Mouse (Mus musculus): Measurements from ENCODE around the gene H2-D1.

H2-D1 gene

DNA sequence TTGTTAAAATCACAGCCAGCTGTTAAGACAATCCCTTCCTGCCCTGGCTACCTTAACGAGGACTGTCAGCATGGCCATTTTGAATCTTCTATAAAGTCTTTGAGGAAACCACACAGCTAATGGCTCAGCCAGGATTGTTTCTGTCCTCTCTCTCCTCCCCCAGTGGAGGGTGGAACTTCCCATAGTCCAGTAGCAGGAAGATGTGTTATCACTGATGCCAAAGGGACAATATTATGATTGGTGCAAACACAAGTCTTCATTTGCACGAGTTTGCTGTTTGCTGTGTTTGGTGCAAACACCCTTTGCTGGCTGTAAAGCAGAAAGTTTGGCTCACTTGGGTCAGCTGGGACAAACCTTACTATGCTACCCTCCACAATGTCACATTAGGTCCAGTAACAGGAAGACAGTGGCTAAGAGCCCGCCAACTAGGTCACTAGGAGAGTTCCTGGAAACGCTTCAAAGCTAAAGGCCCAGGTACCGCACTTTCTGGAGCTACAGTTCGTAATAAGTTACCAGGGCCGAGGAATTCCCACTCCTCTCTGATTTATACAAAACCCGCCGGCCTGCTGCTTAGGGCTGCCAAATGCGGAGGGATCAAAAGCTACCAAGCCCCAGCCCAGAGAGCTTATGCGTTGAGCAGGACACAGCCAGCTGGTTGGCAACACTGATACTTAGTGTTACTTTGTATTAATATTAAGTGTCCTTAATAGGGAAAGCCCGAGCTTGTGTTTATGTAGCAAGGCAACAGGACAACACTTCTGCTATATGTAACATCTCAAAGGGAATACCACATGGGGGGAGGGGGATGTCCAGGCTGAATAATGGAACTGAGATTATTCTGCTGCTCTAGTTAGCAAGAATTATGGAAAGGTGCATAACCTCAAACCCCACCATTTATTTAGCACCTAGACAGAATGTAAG, 21.9 kb upstream of the H2-D1 start:
- DNase-seq (ENCODE audit: low spot score), result no peak

DNA sequence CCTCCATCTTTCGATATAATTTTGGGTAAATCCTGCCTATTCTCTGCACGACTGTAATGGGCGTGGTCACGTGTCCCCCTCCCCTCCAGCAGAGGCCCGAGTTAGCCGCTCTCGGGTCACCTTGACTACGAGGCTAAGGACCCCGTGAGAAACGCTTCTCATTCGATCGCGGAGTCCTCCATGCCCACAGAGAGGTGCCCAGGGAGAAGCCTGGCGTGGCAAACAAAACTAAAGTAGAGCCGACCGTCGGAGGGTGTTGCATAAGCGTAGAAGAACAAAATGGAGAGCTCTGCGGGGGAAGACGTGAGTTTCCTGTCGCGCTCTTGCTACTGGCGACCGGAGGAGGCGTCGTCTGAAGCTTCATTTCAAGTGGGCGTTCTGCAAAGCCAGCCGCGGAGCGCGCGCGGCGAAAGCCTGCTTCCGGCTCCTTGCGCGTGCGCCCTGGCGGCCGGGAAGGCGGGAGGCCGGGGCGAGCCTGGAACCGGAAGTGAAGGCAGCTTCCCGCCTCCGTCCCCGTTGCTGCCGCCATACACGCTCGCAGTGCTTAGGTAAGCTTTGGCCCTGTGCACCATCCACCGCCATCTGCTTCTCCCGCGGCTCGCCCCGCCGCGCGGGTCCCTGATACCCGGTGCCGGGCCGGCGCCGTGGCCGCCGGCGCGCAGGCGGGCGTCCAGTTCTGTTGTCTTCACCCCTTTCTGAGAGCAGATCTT, 21.1 kb upstream of the H2-D1 start, which contains the start of gene Ddx39b:
Ddx39b (plus strand) TSS at position 442 of the 710 bp plus-strand sequence.
- peak; percentile 90 for DNase-seq (ENCODE audit: low spot score)

DNA sequence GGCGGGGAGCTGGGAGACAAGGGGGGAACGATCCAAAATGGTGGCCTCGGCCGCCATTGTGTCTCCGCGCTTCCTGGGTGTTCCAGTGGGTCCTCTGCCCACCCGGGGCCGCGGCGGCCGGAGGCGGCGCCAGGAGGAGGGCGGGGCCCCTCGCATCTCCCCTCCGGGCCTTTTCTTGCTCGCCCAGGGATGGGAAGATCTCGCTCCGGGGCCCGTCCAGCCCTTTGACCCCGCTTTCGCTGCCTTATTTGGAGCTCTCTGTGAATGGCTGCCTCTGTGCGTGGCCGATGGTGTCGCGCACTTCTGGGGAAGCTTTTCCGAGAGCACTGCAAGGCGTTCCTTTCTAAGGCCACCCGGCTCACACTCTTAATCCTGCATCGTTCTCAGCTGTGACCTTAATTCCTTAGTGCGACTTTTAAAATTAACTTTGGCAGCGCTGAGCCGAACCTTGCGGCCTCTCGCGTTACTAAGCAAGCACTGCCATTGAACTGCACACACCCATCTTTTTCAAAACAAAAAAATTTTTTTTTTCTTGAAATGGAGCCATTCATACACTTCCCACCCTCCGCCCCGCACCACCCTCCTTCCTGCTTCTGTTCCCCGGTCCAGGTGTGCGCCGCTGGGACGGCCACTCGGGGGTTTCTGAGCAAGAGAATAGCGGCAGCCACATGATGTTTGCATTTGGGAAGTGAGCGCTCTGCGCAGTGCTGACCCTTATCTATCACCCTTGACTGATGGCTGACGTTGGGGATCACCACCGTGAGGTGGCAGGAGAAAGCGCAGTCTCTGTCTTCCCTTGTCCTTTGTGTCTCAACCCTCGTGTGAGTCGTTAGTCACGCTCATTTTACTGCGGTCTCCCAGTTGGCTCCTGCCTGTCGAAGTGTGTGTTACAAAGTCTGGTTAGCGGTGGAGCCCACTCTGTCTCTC, 20.3 kb upstream of the H2-D1 start:
- DNase-seq (ENCODE audit: low spot score), result peak; percentile 72

DNA sequence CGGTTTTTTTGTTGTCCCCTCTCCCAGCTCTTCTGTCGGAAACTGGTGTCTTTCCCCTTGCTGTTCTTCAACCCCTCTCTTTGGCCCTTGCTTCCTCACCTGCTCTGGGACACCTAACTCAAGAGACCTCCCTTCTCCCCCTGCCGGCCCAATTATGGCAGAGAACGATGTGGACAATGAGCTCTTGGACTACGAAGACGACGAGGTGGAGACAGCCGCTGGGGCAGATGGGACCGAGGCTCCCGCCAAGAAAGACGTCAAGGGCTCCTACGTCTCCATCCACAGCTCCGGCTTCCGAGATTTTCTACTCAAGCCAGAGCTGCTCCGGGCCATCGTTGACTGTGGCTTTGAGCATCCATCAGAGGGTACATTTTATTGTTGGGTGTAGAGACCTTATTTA, 19.4 kb upstream of the H2-D1 start:
- no peak for DNase-seq (ENCODE audit: low spot score)

DNA sequence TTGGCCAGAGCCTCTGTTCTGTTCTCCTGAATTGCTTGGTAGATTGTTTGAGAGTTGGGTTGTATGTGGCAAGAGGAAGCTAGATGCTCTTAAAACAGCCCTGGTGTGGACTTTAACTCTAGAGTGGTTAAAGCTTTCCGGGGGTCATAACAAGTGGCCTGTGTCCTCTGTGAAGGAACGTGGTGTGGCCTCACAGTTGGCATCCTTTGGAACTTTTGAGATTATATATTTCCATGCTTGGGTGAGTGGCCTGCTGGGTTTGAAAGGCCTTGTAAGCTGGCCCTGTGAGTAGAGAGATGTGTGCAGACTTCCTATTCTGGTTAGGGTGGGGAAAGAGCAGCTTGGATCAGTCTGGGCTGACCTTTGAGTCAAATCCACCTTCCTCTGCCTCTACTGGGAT, 17.5 kb upstream of the H2-D1 start:
- DNase-seq (ENCODE audit: low spot score), result no peak

DNA sequence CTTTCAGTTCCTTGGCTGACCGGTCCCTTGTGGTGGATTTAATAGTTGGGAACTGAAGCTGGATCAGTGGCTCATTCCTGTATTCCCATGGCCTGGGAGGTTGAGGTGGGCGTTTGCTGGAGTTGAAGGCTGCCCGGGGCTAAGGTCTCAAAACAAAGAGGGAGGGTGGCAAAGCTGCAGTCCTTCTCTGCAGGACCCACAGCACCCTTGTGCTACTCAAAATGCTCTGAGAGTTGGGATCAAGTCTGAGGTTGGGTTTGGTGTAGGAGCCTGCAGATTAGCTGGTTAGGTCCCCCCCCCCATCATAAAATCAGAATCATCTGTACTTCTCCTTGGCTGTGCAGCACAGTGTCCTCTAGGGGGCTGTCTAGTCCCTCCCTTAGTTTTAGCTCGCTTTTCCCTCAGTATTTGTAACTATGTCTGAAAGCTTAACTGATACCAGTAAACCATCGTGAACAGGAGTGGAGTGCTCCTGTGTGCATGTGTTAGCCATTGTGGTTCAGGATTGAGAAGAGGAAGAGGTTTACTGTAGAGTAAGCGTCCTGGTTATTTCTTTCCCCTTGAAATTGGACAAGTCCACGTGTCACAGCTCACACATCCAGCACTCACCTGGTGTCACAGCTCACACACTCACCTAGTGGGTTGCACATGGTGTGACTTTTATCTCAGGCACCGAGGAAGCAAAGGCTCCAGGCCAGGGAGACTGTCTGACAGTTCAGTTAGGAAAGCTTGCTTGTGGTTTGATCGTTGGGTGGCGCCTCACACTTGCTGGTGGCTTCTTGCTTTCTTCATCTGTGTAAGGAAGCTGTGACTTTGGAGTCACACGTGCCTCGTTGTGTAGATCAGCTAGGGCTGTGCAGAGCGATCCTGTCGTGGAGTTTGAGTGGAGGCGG, 16.6 kb upstream of the H2-D1 start:
- no peak for DNase-seq (ENCODE audit: low spot score)

- DNase-seq (ENCODE audit: low spot score), result no peak
These were observed 15.4 kb upstream of the H2-D1 start for GRCm38 (mm10) chr17:35247144-35247543.

DNA sequence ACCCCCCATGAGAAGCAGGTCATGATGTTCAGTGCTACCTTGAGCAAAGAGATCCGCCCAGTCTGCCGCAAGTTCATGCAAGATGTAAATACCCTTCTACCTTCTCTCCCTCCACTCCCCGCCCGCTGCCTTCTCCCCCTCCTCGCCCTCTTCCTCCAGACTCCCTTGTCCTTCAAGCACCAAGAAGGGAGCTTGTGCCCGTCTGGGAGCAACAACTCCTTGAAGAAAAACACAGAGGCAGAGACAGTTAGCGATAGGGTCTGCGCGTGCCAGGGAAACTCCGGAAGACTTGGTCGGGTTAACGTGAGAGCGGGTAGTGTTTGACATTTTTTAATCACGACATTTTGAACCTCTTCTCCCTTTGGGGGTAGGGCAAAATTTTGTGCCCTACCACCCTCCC, 13.5 kb upstream of the H2-D1 start:
- no peak for DNase-seq (ENCODE audit: low spot score)

DNA sequence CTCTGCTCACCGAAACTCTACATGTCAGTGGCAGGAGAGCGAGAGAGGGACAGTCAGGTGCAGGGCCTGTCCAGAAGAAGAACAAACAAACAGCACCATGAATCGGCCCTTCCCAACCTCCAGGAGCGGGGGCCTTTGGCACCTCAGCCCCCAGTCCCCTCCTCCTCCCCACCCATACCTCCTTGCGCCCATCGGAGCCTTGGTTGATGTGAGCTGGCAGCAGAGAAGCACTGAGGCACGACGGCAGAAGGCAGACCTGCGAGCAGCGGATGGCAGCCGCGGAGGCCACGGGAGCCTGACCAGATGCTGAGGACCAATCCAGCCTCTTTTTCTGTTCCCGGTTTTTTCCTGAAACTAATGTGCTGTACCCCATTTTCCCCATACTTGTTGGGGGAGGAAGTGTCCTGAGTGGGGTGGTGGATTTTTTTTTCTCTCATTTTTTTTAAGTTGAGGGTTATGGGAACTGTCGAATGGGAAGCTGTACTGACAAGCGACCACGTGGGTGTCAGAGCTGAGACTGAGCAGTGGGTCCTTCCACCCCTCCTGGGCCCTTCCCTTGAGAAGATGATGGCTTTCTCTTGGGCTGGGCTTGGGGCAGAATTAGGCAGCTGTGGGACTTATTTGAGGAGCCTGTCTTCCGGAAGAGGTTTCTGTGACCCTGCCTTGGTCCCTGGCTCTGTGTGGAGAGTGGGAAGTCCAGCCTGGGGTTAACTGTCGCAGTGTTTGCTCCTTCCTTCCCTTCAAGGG, 12.9 kb upstream of the H2-D1 start:
- DNase-seq (ENCODE audit: low spot score), result no peak

DNA sequence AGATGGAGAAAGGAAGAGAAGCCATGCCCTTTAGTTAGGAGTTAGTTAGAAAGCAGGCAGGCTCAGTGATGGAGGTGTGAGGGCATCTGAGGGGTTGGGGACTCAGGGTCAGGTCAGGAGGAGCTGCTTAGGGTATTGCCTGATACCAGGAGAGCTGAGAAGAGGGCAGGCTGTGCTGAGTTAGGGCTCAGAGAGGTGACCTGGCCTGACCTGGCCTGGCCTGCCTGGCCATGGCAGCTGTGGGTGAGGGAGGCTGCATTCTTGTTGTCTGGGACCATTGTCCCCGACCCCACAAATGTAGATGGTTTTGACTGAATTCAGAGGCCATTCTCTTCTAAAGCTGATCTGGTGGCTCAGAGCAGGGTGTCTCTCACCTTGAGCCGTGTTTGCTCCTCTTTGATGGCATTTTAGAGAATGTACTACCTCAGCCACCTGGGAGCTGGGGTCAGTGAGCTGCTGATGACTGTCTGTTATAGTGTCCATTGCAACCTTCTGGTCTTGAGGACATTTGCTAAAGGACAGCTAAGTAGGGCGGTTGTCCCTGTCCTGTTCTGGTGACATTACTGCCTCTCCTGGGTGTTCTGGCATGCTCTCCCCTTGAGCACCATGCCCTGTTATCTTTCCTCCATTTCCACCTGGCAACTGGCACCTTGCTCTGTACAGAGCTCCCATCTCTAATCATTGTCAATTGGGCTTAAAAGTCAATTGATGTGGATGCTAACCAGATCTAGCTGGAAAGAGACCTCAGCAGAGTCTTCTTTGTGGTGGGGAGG, 12.0 kb upstream of the H2-D1 start:
- DNase-seq (ENCODE audit: low spot score), result no peak

GRCm38 (mm10) chr17:35251162-35251719, 11.3 kb upstream of the H2-D1 start:
- DNase-seq (ENCODE audit: low spot score), result no peak

DNA sequence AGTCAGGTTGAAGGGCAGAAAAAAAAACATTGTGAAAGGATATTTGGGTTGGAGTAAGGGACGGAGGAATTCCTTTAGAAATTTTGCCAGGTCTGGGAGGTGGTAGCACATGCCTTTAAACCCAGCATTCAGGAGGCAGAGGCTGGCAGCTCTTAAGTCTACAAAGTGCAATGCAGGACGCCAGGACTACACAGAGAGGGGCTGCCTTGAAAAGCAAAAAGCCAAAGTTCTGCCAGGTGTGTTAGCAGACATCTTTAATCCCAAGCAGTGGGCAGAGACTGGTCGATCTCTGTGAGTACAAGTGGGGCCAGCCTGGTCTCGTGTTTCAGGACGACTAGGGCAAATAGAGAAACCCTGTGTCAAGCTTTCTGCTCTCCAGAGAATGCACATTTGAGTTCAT, 10.5 kb upstream of the H2-D1 start:
- no peak for DNase-seq (ENCODE audit: low spot score)

DNA sequence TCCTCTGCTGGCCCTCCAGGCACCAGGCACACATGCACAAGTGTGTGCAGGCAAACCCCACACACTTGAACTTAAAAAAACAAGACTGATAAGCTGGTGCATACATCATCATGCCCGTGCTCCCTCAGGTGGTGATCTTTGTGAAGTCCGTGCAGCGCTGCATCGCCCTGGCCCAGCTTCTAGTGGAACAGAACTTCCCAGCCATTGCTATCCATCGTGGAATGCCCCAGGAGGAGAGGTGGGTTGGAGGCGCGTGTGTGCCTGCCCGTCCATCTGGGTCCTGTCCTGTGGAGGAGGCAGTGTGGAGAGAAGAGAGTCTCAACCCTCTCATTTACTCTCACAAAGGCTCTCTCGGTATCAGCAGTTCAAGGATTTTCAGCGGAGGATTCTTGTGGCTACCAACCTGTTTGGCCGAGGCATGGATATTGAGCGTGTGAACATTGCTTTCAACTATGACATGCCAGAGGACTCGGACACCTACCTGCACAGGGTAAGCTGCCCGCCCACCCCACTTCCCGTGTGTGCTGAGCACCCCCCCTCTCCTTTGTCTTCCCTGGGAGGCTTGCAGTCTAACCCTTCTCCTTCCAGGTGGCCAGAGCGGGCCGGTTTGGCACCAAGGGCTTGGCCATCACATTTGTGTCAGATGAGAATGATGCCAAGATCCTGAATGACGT, 9.8 kb upstream of the H2-D1 start:
- no peak for DNase-seq (ENCODE audit: low spot score)

DNA sequence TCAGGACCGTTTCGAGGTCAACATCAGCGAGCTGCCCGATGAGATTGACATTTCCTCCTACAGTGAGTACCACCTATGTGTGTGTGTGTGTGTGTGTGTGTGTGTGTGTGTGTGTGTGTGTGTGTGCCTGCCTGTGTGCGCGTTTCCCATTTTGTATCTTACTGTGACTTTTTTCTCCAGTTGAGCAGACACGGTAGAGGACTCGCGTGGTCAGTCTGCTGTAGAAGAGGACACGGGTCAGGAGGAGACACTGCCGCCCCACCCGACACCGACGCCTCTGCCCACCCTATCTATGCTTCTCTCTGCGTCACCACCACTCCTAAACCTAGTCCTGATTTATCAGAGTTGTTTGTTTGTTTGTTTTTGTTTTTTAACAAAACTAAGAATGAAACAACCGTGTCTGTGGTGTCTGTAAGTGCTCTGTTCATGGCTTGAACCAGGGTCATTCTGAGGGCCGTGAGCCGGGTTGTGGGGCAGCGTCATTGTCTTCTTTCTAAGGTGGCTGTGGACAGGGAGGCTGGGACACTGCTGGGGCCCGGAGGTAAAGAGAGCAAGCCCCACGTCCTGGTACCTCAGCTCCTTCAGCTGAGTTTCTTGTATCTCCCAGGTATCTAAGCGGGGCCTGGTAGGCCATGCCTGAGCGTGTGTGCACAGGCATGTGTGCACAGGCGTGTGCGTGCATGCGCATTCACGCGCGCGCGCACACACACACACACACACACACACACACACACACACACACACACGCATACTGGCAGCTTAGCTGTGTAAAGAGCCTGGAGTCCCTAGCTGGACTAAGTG, 9.0 kb upstream of the H2-D1 start:
- no peak for DNase-seq (ENCODE audit: low spot score)

DNA sequence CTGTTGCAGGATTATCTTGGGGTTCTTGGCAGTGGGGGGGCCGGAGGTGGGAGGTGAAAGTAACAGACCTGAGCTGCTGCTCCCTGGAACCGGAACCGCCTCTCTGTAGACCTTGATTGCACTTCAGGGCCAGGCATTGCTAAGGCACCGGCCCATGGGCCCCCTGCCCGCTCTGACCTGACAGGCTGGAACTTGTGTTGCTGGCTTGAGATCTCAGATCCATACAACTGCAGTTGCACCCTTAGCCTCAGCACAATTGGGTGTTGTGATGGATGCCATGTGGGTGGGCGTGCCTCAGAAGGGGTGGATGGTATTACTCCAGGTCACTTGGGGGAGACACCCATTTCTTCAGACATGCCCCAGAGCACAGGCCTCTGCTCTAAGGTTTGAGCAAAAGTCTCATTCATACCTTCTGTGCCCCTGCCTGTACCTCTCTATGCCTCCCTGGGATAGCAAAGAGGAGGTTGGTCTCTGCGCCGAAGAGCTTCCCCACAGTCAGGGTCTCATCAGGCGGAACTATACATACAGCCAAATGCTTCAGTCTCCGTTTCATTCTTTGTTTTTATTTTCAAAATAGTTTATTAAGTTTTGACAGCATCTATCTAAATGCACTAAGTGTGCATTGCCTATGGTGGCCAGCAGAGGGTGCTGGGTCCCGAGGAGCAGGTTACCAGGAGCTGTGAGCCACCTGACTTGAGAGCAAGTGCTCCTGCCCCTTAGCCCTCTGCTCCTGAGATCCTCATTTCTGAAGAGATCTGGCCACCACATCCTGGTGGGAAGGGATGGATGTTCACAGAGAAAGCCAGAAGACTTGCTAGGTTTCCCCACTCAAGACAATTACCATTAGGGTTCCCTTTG, 8.1 kb upstream of the H2-D1 start:
- DNase-seq (ENCODE audit: low spot score), result no peak

DNA sequence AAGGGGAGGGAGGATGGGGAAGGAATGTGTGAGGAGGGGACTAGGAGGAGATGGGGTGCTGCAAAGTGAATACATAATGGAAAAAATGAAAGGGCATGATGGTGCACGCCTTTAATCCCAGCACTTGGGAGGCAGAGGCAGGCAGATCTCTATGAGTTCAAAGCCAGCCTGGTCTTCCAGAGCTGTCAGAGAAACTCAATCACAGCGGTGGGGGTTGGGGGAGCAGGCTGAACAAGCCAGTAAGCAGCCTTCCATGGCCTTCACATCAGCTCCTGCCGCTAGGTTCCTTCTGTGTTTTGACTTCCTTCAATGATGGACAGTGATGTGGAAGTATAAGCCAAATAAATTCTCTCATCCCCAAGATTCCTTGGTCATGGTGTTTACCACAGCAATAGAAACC, 7.2 kb upstream of the H2-D1 start:
- DNase-seq (ENCODE audit: low spot score), result no peak

GRCm38 (mm10) chr17:35255704-35256103, 6.8 kb upstream of the H2-D1 start:
- no peak for DNase-seq (ENCODE audit: low spot score)
